Mouse (Mus musculus): ENCODE measurements around the gene Eml5. TPM values are rescaled to one million over a fixed set of nuclear protein-coding genes. Genes with fewer than 3 reads are reported as not detected.

Eml5 gene
- polyA plus RNA-seq, 1 experiment from 2014 or later = 0.36 TPM

Other genes with a start within 250 kb of the Eml5 start
- gene Ptpn21, start 164.1 kb downstream of the Eml5 start, polyA plus RNA-seq (2015; fragmentation: Nextera tagmentation; extraction: Ambion mirVana) = 1.8 and 1.9 TPM in 2 replicates
- gene Zc3h14, start 154.5 kb downstream of the Eml5 start, polyA plus RNA-seq (2015; fragmentation: Nextera tagmentation; extraction: Ambion mirVana) = 44.1 and 53.5 TPM in 2 replicates
- gene Ttc8, start 19.1 kb upstream of the Eml5 start, polyA plus RNA-seq (2015; fragmentation: Nextera tagmentation; extraction: Ambion mirVana) = 3.3 TPM in 2 replicates

All from liver, embryonic 13.5 days (tissue).